Mouse (Mus musculus): ENCODE results near the gene Zfp106. TPM values are rescaled to one million over a fixed set of nuclear protein-coding genes. Genes with fewer than 3 reads are reported as not detected.

Gene Zfp106
- polyA plus RNA-seq, 1 experiment from 2014 or later, result 41.0 TPM

DNA sequence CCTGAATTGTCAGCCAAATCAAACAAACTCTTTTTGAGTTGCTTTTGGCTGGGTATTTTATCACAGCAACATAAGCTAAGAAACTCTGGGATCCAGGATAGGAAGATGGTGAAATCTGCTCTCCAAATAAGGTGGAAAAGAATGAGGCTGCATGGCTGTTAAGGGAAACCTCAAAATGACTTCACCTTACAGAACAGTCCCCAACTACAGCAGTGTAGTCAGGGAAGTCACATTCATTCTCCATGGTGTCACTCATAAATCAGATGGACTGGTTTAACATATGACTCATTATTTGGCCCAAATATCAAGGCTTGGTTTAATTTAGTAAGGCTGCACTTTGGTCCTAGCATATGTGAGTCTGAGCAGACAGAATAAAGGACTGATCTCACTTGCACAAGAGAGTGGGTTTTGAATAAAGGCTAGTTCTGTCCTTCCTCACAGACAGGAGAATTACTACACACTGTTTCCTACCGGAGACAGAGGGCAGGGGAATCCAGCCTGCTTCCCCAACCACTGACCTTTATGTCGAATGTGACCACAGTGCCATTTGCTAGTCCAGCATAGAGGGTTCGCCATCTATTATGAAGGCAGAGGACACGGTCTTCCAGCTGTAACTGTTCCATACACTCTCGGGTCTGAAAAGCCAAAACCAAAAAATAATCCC lies 45.0 kb downstream of the Zfp106 start:
- Histone ChIP-seq H3K27ac (ENCODE audit: low read length) (no peak overlapping the region), H3K27me3 (ENCODE audit: control insufficient read depth, insufficient read depth, low read length) (no peaks in the 10 kb centered on the region), H3K4me1 (ENCODE audit: control insufficient read depth, insufficient read depth, low read length) (no peaks in the 10 kb centered on the region), H3K36me3 (ENCODE audit: control insufficient read depth, insufficient read depth, low read length) (peaks cover 25% of the 10 kb centered on the region), H3K9ac (ENCODE audit: low read length) (no peak overlapping the region), H3K4me2 (ENCODE audit: low read depth, low read length) (no peak overlapping the region), H3K4me3 (replicated peaks; ENCODE audit: low read length) (no peak overlapping the region), H3K9me3 (replicated peaks; ENCODE audit: control insufficient read depth, low read length) (no peaks in the 10 kb centered on the region)
- WGBS, result 85% methylated on average over 5 of the region's 5 CpGs
- ATAC-seq (ENCODE audit: insufficient read depth, low FRiP score), result no peak

DNA sequence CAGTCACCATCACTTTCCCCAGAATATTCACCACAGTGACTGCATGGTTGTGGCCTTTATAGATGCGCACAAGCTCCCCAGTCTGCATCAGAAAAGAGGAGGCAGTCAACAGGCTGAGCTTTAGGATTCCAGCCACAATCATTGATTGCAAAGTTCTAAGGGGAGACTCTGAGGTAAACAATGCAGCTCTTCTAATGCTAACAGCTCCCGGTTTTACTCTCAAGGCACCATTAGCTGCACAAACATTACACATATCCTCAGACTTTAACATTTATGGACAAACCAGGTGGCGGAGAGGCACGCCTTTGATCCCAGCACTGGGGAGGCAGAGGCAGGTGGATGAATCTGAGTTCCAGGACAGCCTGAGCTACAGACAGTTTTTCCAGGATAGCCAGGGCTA lies 49.5 kb downstream of the Zfp106 start:
- Histone ChIP-seq H3K27ac (ENCODE audit: low read length) (no peak overlapping the region), H3K9ac (ENCODE audit: low read length) (no peak overlapping the region), H3K4me3 (replicated peaks; ENCODE audit: low read length) (no peak overlapping the region), H3K4me1 (ENCODE audit: control insufficient read depth, insufficient read depth, low read length) (no peaks in the 10 kb centered on the region), H3K36me3 (ENCODE audit: control insufficient read depth, insufficient read depth, low read length) (peaks cover 15% of the 10 kb centered on the region), H3K9me3 (replicated peaks; ENCODE audit: control insufficient read depth, low read length) (no peaks in the 10 kb centered on the region), H3K27me3 (ENCODE audit: control insufficient read depth, insufficient read depth, low read length) (no peaks in the 10 kb centered on the region), H3K4me2 (ENCODE audit: low read depth, low read length) (no peak overlapping the region)
- 90% methylated on average over 4 of the region's 4 CpGs for WGBS
- no peak for ATAC-seq (ENCODE audit: insufficient read depth, low FRiP score)

DNA sequence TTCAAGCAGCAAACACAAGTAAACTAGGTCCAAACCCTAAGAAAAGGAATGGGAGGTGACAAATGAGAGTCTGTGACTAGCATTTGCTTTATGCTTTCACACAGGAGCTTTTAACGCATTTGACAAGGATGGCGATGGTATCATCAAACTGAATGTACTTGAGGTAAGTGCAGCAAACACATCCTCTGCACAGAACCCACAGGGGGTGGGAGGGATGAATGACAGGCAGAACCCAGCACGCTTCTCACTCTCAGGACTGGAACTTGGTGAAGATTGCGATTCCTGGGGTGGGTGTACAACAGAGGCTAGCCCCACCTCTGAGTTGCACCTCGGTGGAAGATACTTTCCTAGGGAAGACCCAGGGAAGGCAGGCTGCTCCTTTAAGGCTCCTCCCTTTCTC lies 59.7 kb downstream of the Zfp106 start:
- no peak overlapping the region for H3K4me2 ChIP-seq (ENCODE audit: low read depth, low read length)
- H3K4me3 ChIP-seq (replicated peaks; ENCODE audit: low read length), result no peak overlapping the region
- H3K9ac ChIP-seq (ENCODE audit: low read length), result no peak overlapping the region
- peaks cover 16% of the 10 kb centered on the region; the same call in 1 of the 2 replicates for H3K36me3 ChIP-seq (ENCODE audit: control insufficient read depth, insufficient read depth, low read length)
- 71% methylated on average over 5 of the region's 5 CpGs for WGBS
- ATAC-seq (ENCODE audit: insufficient read depth, low FRiP score), result no peak
- H3K4me1 ChIP-seq (ENCODE audit: control insufficient read depth, insufficient read depth, low read length), result peaks cover 14% of the 10 kb centered on the region
- H3K27ac ChIP-seq (ENCODE audit: low read length), result no peak overlapping the region
- H3K9me3 ChIP-seq (replicated peaks; ENCODE audit: control insufficient read depth, low read length), result no peaks in the 10 kb centered on the region
- H3K27me3 ChIP-seq (ENCODE audit: control insufficient read depth, insufficient read depth, low read length), result no peaks in the 10 kb centered on the region

DNA sequence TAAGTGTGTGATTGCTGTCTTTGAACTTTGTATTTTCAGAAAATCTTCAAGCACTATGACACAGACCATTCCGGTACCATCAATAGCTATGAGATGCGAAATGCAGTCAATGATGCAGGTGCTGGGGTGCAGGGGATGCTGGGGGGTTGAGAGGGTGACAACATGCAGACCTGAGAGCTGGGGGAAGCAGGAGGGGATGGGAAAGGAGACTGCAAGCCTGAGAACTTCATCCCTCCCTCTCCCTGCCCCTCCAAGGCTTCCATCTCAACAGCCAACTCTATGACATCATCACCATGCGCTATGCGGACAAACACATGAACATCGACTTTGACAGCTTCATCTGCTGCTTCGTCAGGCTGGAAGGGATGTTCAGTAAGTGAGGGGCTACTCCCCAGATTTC lies 60.5 kb downstream of the Zfp106 start:
- H3K4me1 ChIP-seq (ENCODE audit: control insufficient read depth, insufficient read depth, low read length), result peaks cover 14% of the 10 kb centered on the region
- no peak overlapping the region for H3K27ac ChIP-seq (ENCODE audit: low read length)
- no peaks in the 10 kb centered on the region for H3K27me3 ChIP-seq (ENCODE audit: control insufficient read depth, insufficient read depth, low read length)
- H3K36me3 ChIP-seq (ENCODE audit: control insufficient read depth, insufficient read depth, low read length), result peaks cover 16% of the 10 kb centered on the region; the same call in 1 of the 2 replicates
- no peak overlapping the region for H3K4me3 ChIP-seq (replicated peaks; ENCODE audit: low read length)
- ATAC-seq (ENCODE audit: insufficient read depth, low FRiP score), result no peak
- H3K4me2 ChIP-seq (ENCODE audit: low read depth, low read length), result no peak overlapping the region
- H3K9me3 ChIP-seq (replicated peaks; ENCODE audit: control insufficient read depth, low read length), result no peaks in the 10 kb centered on the region
- WGBS, result 86% methylated on average over 6 of the region's 6 CpGs
- no peak overlapping the region for H3K9ac ChIP-seq (ENCODE audit: low read length)

DNA sequence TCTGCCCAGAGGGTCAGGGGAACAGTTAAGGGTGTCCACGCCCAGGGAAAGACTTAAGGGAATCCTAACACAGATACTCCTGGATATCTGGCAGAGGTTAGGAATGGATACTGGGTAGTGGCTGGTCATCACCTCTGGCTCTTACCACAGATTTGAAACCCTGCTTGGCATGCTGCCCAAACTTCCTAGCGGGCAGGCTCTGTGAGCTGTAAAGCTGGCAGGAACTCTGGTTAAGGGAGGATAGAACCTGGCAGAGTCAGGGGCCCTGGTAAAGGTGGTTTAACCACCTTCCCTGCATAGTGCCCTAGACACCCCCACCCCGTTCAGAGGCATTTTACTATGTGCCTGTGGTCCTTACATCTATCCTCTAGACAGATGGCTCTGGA lies 61.0 kb downstream of the Zfp106 start:
- H3K9me3 ChIP-seq (replicated peaks; ENCODE audit: control insufficient read depth, low read length), result no peaks in the 10 kb centered on the region
- no peak overlapping the region for H3K4me3 ChIP-seq (replicated peaks; ENCODE audit: low read length)
- peaks cover 16% of the 10 kb centered on the region; the same call in 1 of the 2 replicates for H3K36me3 ChIP-seq (ENCODE audit: control insufficient read depth, insufficient read depth, low read length)
- WGBS, result 60% methylated on average over 3 of the region's 3 CpGs
- ATAC-seq (ENCODE audit: insufficient read depth, low FRiP score), result no peak
- H3K9ac ChIP-seq (ENCODE audit: low read length), result no peak overlapping the region
- no peak overlapping the region for H3K27ac ChIP-seq (ENCODE audit: low read length)
- no peaks in the 10 kb centered on the region for H3K27me3 ChIP-seq (ENCODE audit: control insufficient read depth, insufficient read depth, low read length)
- H3K4me2 ChIP-seq (ENCODE audit: low read depth, low read length), result no peak overlapping the region
- peaks cover 14% of the 10 kb centered on the region for H3K4me1 ChIP-seq (ENCODE audit: control insufficient read depth, insufficient read depth, low read length)

DNA sequence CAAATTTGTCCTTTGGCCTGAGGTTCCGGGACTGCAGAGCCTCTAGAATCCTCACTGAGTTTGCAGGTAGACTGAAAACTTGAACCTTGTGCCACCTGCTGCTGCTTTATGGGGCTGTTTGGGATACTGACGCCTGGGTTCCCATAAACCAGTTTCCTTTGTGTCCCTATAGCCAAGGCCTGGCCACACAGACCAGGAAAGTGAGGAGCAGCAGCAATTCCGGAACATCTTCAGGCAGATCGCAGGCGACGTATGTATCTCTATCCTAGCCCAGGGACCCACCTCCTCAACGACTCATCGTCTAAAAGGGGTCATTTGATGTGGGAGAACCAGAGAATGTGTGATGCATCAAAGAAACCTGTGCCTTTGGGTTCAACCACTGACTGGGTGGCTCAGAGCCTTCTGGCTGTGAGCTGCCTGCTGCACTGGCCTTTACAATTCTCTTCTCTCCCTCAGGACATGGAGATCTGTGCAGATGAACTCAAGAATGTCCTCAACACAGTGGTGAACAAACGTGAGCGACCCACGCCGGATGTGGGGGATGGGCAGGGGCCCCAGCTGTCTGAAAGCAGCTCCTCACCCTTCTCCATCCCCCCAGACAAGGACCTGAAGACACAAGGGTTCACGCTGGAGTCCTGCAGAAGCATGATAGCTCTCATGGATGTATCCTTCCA lies 61.6 kb downstream of the Zfp106 start:
- Histone ChIP-seq H3K4me2 (ENCODE audit: low read depth, low read length) (no peak overlapping the region), H3K9me3 (replicated peaks; ENCODE audit: control insufficient read depth, low read length) (no peaks in the 10 kb centered on the region), H3K4me1 (ENCODE audit: control insufficient read depth, insufficient read depth, low read length) (peaks cover 14% of the 10 kb centered on the region), H3K27me3 (ENCODE audit: control insufficient read depth, insufficient read depth, low read length) (no peaks in the 10 kb centered on the region), H3K4me3 (replicated peaks; ENCODE audit: low read length) (no peak overlapping the region), H3K27ac (ENCODE audit: low read length) (no peak overlapping the region), H3K36me3 (ENCODE audit: control insufficient read depth, insufficient read depth, low read length) (peaks cover 16% of the 10 kb centered on the region; the same call in 1 of the 2 replicates), H3K9ac (ENCODE audit: low read length) (no peak overlapping the region)
- ATAC-seq (ENCODE audit: insufficient read depth, low FRiP score), result no peak
- whole genome bisulfite sequencing, result 66% methylated on average over 13 of the region's 13 CpGs

DNA sequence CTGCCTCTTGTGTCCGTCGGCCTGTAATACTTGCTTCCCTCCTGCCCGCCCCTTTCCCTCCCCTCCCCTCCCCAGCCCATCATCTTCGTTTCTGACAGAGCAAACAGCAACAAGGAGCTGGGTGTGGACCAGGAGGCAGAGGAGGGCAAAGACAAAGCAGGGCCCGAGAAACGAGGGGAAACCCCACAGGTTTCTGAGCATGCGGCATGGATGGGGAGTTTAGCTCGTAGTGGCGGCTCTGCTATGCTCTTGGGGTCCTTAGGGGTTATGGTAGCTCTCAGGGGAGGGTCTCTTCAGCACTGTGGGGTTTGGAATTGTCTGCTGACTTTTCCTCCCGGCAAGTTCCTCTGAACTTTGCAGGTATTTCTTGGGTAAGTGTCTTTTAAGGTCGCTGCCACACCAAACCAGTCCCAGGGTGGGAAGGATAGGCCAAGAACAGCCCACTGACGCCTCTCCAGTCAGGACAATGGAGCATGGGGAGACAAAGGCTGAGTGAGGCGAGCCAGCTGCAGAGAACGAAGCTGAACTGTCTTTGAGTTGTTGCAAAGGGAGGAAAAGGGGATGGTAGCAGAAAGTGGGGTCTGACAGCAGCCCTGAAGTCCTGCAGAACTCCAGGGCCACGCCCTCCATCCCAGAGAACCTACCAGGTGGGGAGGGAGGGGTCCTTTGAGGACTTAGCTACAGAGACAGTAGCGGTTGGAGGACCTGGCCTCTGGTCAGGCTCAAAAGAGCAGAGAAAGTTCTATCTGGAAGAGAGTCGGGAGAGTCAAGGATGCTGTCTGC lies 62.3 kb downstream of the Zfp106 start:
- Histone ChIP-seq H3K4me3 (replicated peaks; ENCODE audit: low read length) (no peak overlapping the region), H3K4me1 (ENCODE audit: control insufficient read depth, insufficient read depth, low read length) (peaks cover 14% of the 10 kb centered on the region), H3K9me3 (replicated peaks; ENCODE audit: control insufficient read depth, low read length) (no peaks in the 10 kb centered on the region), H3K27me3 (ENCODE audit: control insufficient read depth, insufficient read depth, low read length) (no peaks in the 10 kb centered on the region), H3K27ac (ENCODE audit: low read length) (no peak overlapping the region), H3K36me3 (ENCODE audit: control insufficient read depth, insufficient read depth, low read length) (peaks cover 13% of the 10 kb centered on the region; the same call in 1 of the 2 replicates), H3K9ac (ENCODE audit: low read length) (no peak overlapping the region), H3K4me2 (ENCODE audit: low read depth, low read length) (no peak overlapping the region)
- 37% methylated on average over 17 of the region's 17 CpGs for WGBS
- ATAC-seq (ENCODE audit: insufficient read depth, low FRiP score), result no peak

DNA sequence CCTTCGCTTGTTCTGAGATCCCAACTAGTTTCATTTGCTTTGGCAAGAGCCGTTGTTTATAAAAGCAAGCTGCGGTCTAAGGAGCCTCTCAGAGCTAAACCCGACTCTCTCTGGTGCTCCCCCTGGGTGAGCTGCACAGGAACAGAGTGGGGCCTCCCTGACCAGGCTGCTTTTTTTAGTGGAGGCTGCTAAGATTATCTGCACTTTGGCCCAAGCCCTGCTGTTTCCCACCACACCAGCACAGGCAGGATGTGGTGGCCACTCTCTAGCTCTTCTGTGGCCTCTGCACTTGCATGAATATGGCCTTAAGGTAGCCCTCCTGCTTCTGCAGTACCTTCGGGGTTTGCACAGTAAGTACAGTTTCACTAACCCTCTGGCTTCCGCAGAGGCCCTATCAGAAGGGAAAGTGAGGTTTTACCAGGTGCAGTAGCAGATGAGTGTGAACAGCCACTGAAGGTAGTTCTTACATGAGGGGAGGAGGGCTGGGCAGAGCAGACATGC lies 63.6 kb downstream of the Zfp106 start:
- no peak overlapping the region for H3K27ac ChIP-seq (ENCODE audit: low read length)
- no peak overlapping the region for H3K4me2 ChIP-seq (ENCODE audit: low read depth, low read length)
- WGBS, result 38% methylated on average over 6 of the region's 6 CpGs
- H3K36me3 ChIP-seq (ENCODE audit: control insufficient read depth, insufficient read depth, low read length), result 0 out of 2 replicates have a peak, but pooled peaks cover 1% of the 10 kb centered on the region
- ATAC-seq (ENCODE audit: insufficient read depth, low FRiP score), result peak; percentile 30; the same call in 1 of the 2 replicates
- H3K4me3 ChIP-seq (replicated peaks; ENCODE audit: low read length), result no peak overlapping the region
- peak overlapping the region; percentile 24; the same call in 1 of the 2 replicates for H3K9ac ChIP-seq (ENCODE audit: low read length)
- no peaks in the 10 kb centered on the region for H3K27me3 ChIP-seq (ENCODE audit: control insufficient read depth, insufficient read depth, low read length)
- H3K9me3 ChIP-seq (replicated peaks; ENCODE audit: control insufficient read depth, low read length), result no peaks in the 10 kb centered on the region
- H3K4me1 ChIP-seq (ENCODE audit: control insufficient read depth, insufficient read depth, low read length), result peaks cover 14% of the 10 kb centered on the region

DNA sequence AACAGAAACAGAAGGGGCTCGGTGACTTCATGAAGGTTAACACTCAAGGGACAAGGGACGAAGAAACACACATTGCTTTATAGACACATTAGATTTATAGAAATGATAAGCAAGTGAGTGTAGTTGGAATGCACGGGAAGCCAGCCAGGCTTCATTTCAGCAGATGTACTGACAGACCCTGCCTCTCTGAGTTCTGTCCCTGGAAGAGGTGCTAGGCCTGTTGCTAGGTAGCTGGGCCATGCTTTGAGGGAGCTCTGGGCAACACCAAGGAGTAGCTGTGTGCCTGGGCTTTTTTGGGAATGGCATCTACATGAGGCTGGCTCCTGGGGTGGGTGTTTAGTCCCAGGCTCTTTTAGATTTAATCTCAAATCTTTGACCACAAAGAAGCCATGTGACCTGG lies 67.1 kb downstream of the Zfp106 start:
- no peaks in the 10 kb centered on the region for H3K9me3 ChIP-seq (replicated peaks; ENCODE audit: control insufficient read depth, low read length)
- H3K36me3 ChIP-seq (ENCODE audit: control insufficient read depth, insufficient read depth, low read length), result no peaks in the 10 kb centered on the region
- H3K4me3 ChIP-seq (replicated peaks; ENCODE audit: low read length), result no peak overlapping the region
- 47% methylated on average over 3 of the region's 3 CpGs for WGBS
- no peaks in the 10 kb centered on the region for H3K27me3 ChIP-seq (ENCODE audit: control insufficient read depth, insufficient read depth, low read length)
- no peak overlapping the region for H3K27ac ChIP-seq (ENCODE audit: low read length)
- H3K4me2 ChIP-seq (ENCODE audit: low read depth, low read length), result no peak overlapping the region
- H3K9ac ChIP-seq (ENCODE audit: low read length), result no peak overlapping the region
- H3K4me1 ChIP-seq (ENCODE audit: control insufficient read depth, insufficient read depth, low read length), result peaks cover 14% of the 10 kb centered on the region
- no peak for ATAC-seq (ENCODE audit: insufficient read depth, low FRiP score)

Data from stomach, embryonic 16.5 days (tissue).